Mouse (Mus musculus) frontal cortex, adult 2 months (tissue): ENCODE data around the gene Slc25a14. TPM values are rescaled to one million over a fixed set of nuclear protein-coding genes. Genes with fewer than 3 reads are reported as not detected.

Experiments
- polyA plus RNA-seq: library from polyadenylated mRNA; depleted of rRNA; stranded (reverse); fragments of >200 nt; gene quantifications from 2 replicates; pipeline ENCODE4 v1.2.3, GENCODE M21; 2012; rRNA removed

Slc25a14 gene
- polyA plus RNA-seq, 1 experiment, result 48.8 TPM

Other genes starting within 250 kb of the Slc25a14 start
- 0.84 and 1.0 TPM in 2 replicates for gene Elf4, start 160.3 kb upstream of the Slc25a14 start, polyA plus RNA-seq
- gene Aifm1, start 109.8 kb upstream of the Slc25a14 start, polyA plus RNA-seq, result 29.4 and 33.5 TPM in 2 replicates
- 65.6 and 66.1 TPM in 2 replicates for gene Rab33a, start 104.1 kb upstream of the Slc25a14 start, polyA plus RNA-seq
- gene Zfp280c, start 28.9 kb upstream of the Slc25a14 start, polyA plus RNA-seq, result 26.9 and 30.3 TPM in 2 replicates
- not detected in 2 replicates for gene Gpr119, start 51.1 kb downstream of the Slc25a14 start, polyA plus RNA-seq
- 8.8 and 11.1 TPM in 2 replicates for gene Rbmx2, start 71.6 kb downstream of the Slc25a14 start, polyA plus RNA-seq